Mouse (Mus musculus) thymus, postnatal 36 days (tissue): ENCODE data around the gene Sypl.

Experiments
- DNase-seq, 2 experiments: peaks; one replicate each; pipeline ENCODE4 v3.0.0; 2022; ENCODE audit warnings: mixed read lengths in 2 of 2

The Sypl gene

GRCm38 (mm10) chr12:33007176-33007575 lies 53.5 kb downstream of the Sypl start:
- DNase-seq: no peak

GRCm38 (mm10) chr12:33008305-33009110 lies 54.8 kb downstream of the Sypl start:
- DNase-seq: no peak

GRCm38 (mm10) chr12:33009206-33009966 lies 55.7 kb downstream of the Sypl start:
- no peak for DNase-seq

GRCm38 (mm10) chr12:33010026-33010425 lies 56.3 kb downstream of the Sypl start:
- DNase-seq: peak; percentile 62 to 63

- no peak for DNase-seq
These were observed 60.5 kb downstream of the Sypl start for GRCm38 (mm10) chr12:33014050-33014796.

GRCm38 (mm10) chr12:33015103-33015502 lies 61.4 kb downstream of the Sypl start:
- no peak for DNase-seq

- DNase-seq: no peak
These were observed 63.4 kb downstream of the Sypl start for GRCm38 (mm10) chr12:33016824-33017705.

- no peak for DNase-seq
These were observed 64.9 kb downstream of the Sypl start for GRCm38 (mm10) chr12:33018601-33019000.

- DNase-seq: no peak
These were observed 66.3 kb downstream of the Sypl start for GRCm38 (mm10) chr12:33020011-33020410.

- no peak for DNase-seq
These were observed 67.4 kb downstream of the Sypl start for GRCm38 (mm10) chr12:33021140-33021539.

GRCm38 (mm10) chr12:33021751-33022150 lies 68.1 kb downstream of the Sypl start:
- DNase-seq: no peak

GRCm38 (mm10) chr12:33024524-33024923 lies 70.8 kb downstream of the Sypl start:
- no peak for DNase-seq

- DNase-seq: peak; percentile 55 to 58
These were observed 73.4 kb downstream of the Sypl start for GRCm38 (mm10) chr12:33027093-33027492.

GRCm38 (mm10) chr12:33028109-33028691 lies 74.5 kb downstream of the Sypl start:
- no peak for DNase-seq

GRCm38 (mm10) chr12:33028708-33029107 lies 75.0 kb downstream of the Sypl start:
- no peak for DNase-seq
